Comparison of ENCODE assay signal across 8 mouse cellular contexts in genomic region chr11:115473626-115474275, GRCm38 (mm10). TPM values are rescaled to one million over a fixed set of nuclear protein-coding genes. Genes with fewer than 3 reads are reported as not detected.
A peak's percentile ranks its signal among the peaks of the same experiment; 100 is the strongest.
DNase-seq lines count a peak whose midpoint lies in the region; ATAC-seq and TF ChIP-seq lines count a peak whose summit lies in the region.

No protein-coding gene starts in this region.

- no peak overlapping the region for H3K9ac ChIP-seq in forebrain, embryonic 14.5 days (ENCODE audit: low read length)

- H3K4me3 ChIP-seq in forebrain, embryonic 14.5 days (ENCODE audit: low read depth, low read length), result no peak overlapping the region
- no peak overlapping the region for H3K4me3 ChIP-seq in lung, adult 2 months (replicated peaks; ENCODE audit: extremely low read depth, low read depth, low read length)

- H3K36me3 ChIP-seq in forebrain, embryonic 14.5 days (ENCODE audit: control insufficient read depth, insufficient read depth, low read length), result no peaks in the 10 kb centered on the region

- H3K9me3 ChIP-seq in forebrain, embryonic 14.5 days (replicated peaks; ENCODE audit: control insufficient read depth, low read length), result no peaks in the 10 kb centered on the region

- H3K27me3 ChIP-seq in forebrain, embryonic 14.5 days (replicated peaks; ENCODE audit: control insufficient read depth, insufficient read depth, low read length), result no peaks in the 10 kb centered on the region

- peaks cover 18% of the 10 kb centered on the region for H3K4me1 ChIP-seq in forebrain, embryonic 14.5 days (ENCODE audit: control insufficient read depth, insufficient read depth, low read length)
- H3K4me1 ChIP-seq in lung, adult 2 months (ENCODE audit: control insufficient read depth, insufficient read depth, low read length), result peaks cover 12% of the 10 kb centered on the region

- DNase-seq in ES-CJ7 (ENCODE audit: low read depth, low spot score), result peak; percentile 97
- DNase-seq in cerebellum, adult 11 months, result peak; percentile 97
- DNase-seq in forebrain, embryonic 14.5 days (ENCODE audit: low spot score), result peak; percentile 97
- DNase-seq in heart, postnatal 25 days (ENCODE audit: low spot score), result peak; percentile 83
- DNase-seq in layer of hippocampus, adult 18-20 months (ENCODE audit: low spot score in 2 of 2), result peak; percentile 93 to 99
- DNase-seq in lung, adult 2 months, result peak; percentile 94
- peak; percentile 95 for DNase-seq in ovary, postnatal 10 days (ENCODE audit: low spot score)
- DNase-seq in thymus, postnatal 10 days (ENCODE audit: low spot score in 2 of 2), result peak; percentile 92 to 96

- TF ChIP-seq CTCF in lung, adult 2 months (IDR thresholded peaks at IDR 0.05; ENCODE audit: insufficient read depth, low read length), result peak; percentile 97

- H3K27ac ChIP-seq in forebrain, embryonic 14.5 days (ENCODE audit: low read depth, low read length), result no peak overlapping the region

- peak; percentile 27; the same call in 1 of the 2 replicates for TF ChIP-seq POLR2A in lung, adult 2 months (IDR thresholded peaks at IDR 0.05; ENCODE audit: borderline replicate concordance, extremely low read depth, low read depth, low read length)

- intact Hi-C loops in heart, postnatal 25 days (cut with DNase I), result loop anchor here (1.0 to 2.0 kb wide), 3 partner anchors 45 to 115 kb away; partner anchors contain the start of gene Kctd2

- H3K4me2 ChIP-seq in forebrain, embryonic 14.5 days (ENCODE audit: low read length), result no peak overlapping the region

- ATAC-seq in forebrain, embryonic 14.5 days, result peak; percentile 30; the same call in 1 of the 2 replicates

- 31% methylated on average over 15 of the region's 15 CpGs for WGBS in forebrain, embryonic 14.5 days
- WGBS in lung, adult 2 months, result 10% methylated on average over 15 of the region's 15 CpGs

RNA-seq across cellular contexts. Expression of gene Armc7, which starts 1.7 kb away (rescaled TPM):
- 11.5 and 14.6 TPM in 2 replicates for polyA plus RNA-seq in forebrain, embryonic 14.5 days (2014; fragmentation: Nextera tagmentation; extraction: Ambion mirVana)
- total RNA-seq in heart, postnatal 25 days (2021), result 1 to 10 TPM; 1.4 to 2.3 TPM
- 10 to 100 TPM; 11.4 to 13.8 TPM for total RNA-seq in layer of hippocampus, adult 18-20 months (2021)
- 11.6 and 12.0 TPM in 2 replicates for polyA plus RNA-seq in lung, adult 2 months (2012; rRNA removed)

RNA-seq across cellular contexts. Expression of gene Slc16a5, which starts 11.5 kb away (rescaled TPM):
- 0.12 TPM in 1 of 2 replicates, not detected in the other for polyA plus RNA-seq in forebrain, embryonic 14.5 days (2014; fragmentation: Nextera tagmentation; extraction: Ambion mirVana)
- total RNA-seq in heart, postnatal 25 days (2021), result not detected
- not detected for total RNA-seq in layer of hippocampus, adult 18-20 months (2021)
- 0.80 and 0.95 TPM in 2 replicates for polyA plus RNA-seq in lung, adult 2 months (2012; rRNA removed)

RNA-seq across cellular contexts. Expression of gene Nt5c, which starts 17.9 kb away (rescaled TPM):
- 95.5 and 107 TPM in 2 replicates for polyA plus RNA-seq in forebrain, embryonic 14.5 days (2014; fragmentation: Nextera tagmentation; extraction: Ambion mirVana)
- 10 to 100 TPM; 13.9 to 14.9 TPM for total RNA-seq in heart, postnatal 25 days (2021)
- total RNA-seq in layer of hippocampus, adult 18-20 months (2021), result 10 to 100 TPM; 66.5 to 66.8 TPM
- polyA plus RNA-seq in lung, adult 2 months (2012; rRNA removed), result 47.1 and 54.9 TPM in 2 replicates

RNA-seq across cellular contexts. Expression of gene Trim80, which starts 33.4 kb away (rescaled TPM):
- not detected in 2 replicates for polyA plus RNA-seq in forebrain, embryonic 14.5 days (2014; fragmentation: Nextera tagmentation; extraction: Ambion mirVana)
- not detected for total RNA-seq in heart, postnatal 25 days (2021)
- not detected for total RNA-seq in layer of hippocampus, adult 18-20 months (2021)
- 0.07 and 0.13 TPM in 2 replicates for polyA plus RNA-seq in lung, adult 2 months (2012; rRNA removed)

RNA-seq across cellular contexts. Expression of gene Jpt1, which starts 40.4 kb away (rescaled TPM):
- polyA plus RNA-seq in forebrain, embryonic 14.5 days (2014; fragmentation: Nextera tagmentation; extraction: Ambion mirVana), result 2,151 and 2,168 TPM in 2 replicates
- total RNA-seq in heart, postnatal 25 days (2021), result 100 to 1,000 TPM; 121 to 135 TPM
- 100 to 1,000 TPM; 136 to 139 TPM for total RNA-seq in layer of hippocampus, adult 18-20 months (2021)
- polyA plus RNA-seq in lung, adult 2 months (2012; rRNA removed), result 114 and 147 TPM in 2 replicates

Comparison
In these comparisons a context has a peak if more than half of its experiments do, and no peak if none do; other contexts are left out.
1. RNA of gene Nt5c, which starts 17.9 kb away (total RNA-seq): 66.5 to 66.8 TPM in layer of hippocampus, adult 18-20 months; 13.9 to 14.9 TPM in heart, postnatal 25 days; every median in the first group is over 4 times any median in the second.
2. Peak in every context shown above with its lines, with median percentiles within 50 percentile points of each other: DNase-seq.